Mouse (Mus musculus) spleen, postnatal 0 days (tissue): ENCODE data around the gene Adamtsl5. TPM values are rescaled to one million over a fixed set of nuclear protein-coding genes. Genes with fewer than 3 reads are reported as not detected.

Source experiments
- polyA plus RNA-seq: library from polyadenylated mRNA; unstranded; fragments of >200 nt; fragmentation: Nextera tagmentation; extraction: Ambion mirVana; gene quantifications from 2 replicates; pipeline ENCODE4 v1.2.1, GENCODE M21; 2015

Adamtsl5 gene
- polyA plus RNA-seq, result 3.7 and 3.8 TPM in 2 replicates

GRCm38 (mm10) chr10:80348244-80348781 lies at the start of gene Adamtsl5:
Gene Adamtsl5, minus strand, starts transcription at chr10:80348412.

DNA sequence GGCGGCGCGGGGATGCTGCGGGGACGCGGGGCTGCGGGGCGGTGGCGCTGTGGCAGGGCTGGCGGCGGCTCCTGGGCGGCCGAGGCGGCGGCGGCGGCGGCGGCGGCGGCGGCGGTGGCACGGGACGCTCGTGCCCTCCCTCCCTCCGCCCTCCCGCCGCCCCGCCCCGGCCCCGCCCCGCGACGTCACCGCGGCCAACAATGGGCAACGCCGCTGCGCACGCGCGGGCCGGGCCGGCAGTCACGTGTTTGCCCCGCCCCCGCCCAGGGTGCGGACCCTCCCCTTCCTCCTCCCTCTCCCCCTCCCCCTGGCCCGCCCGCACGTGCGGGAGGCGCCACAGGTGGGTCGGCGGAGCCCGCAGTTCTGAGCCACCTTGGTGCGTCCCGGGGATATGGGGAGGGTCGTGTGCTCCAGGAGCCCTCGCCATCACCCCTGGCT lies 39.3 kb upstream of the Adamtsl5 start, which contains the start of gene Mex3d:
Mex3d (minus strand) TSS at position 138 of the 438 bp plus-strand sequence.

GRCm38 (mm10) chr10:80356001-80356682 lies 7.9 kb upstream of the Adamtsl5 start, which contains the start of gene Plk5:
Gene Plk5, plus strand, starts transcription at chr10:80356459.

GRCm38 (mm10) chr10:80329273-80330081 lies 18.7 kb downstream of the Adamtsl5 start, which contains the start of the genes Pcsk4 and Reep6:
Gene Pcsk4, minus strand, starts transcription at chr10:80329498.
Gene Reep6, plus strand, starts transcription at chr10:80329953.

GRCm38 (mm10) chr10:80320340-80320760 lies 27.9 kb downstream of the Adamtsl5 start, which contains the start of gene 2310011J03Rik:
Gene 2310011J03Rik, minus strand, starts transcription at chr10:80320537.

GRCm38 (mm10) chr10:80295618-80296425 lies 52.4 kb downstream of the Adamtsl5 start, which contains the start of gene Apc2:
Gene Apc2, plus strand, starts transcription at chr10:80295977.

GRCm38 (mm10) chr10:80292251-80293146 lies 55.7 kb downstream of the Adamtsl5 start, which contains the start of gene Rps15:
Gene Rps15, plus strand, starts transcription at chr10:80292453.

Other genes starting within 250 kb of the Adamtsl5 start
- gene Sbno2, start 242.8 kb downstream of the Adamtsl5 start, polyA plus RNA-seq, result 15.9 and 16.2 TPM in 2 replicates
- 27.2 and 28.1 TPM in 2 replicates for gene Stk11, start 232.6 kb downstream of the Adamtsl5 start, polyA plus RNA-seq
- 340 and 357 TPM in 2 replicates for gene Atp5d, start 209.8 kb downstream of the Adamtsl5 start, polyA plus RNA-seq
- gene Cbarp, start 207.6 kb downstream of the Adamtsl5 start, polyA plus RNA-seq, result 0.64 and 1.0 TPM in 2 replicates
- gene Midn, start 200.1 kb downstream of the Adamtsl5 start, polyA plus RNA-seq, result 6.4 and 8.1 TPM in 2 replicates
- 139 and 157 TPM in 2 replicates for gene Cirbp, start 182.4 kb downstream of the Adamtsl5 start, polyA plus RNA-seq
- 11.0 and 12.5 TPM in 2 replicates for gene 1600002K03Rik, start 175.5 kb downstream of the Adamtsl5 start, polyA plus RNA-seq
- gene Efna2, start 168.9 kb downstream of the Adamtsl5 start, polyA plus RNA-seq, result 2.0 and 3.0 TPM in 2 replicates
- 34.1 and 39.0 TPM in 2 replicates for gene Mum1, start 122.0 kb downstream of the Adamtsl5 start, polyA plus RNA-seq
- 272 and 282 TPM in 2 replicates for gene Ndufs7, start 99.3 kb downstream of the Adamtsl5 start, polyA plus RNA-seq
- gene Gamt, start 87.4 kb downstream of the Adamtsl5 start, polyA plus RNA-seq, result 6.0 and 8.6 TPM in 2 replicates
- 45.5 and 45.9 TPM in 2 replicates for gene Dazap1, start 86.9 kb downstream of the Adamtsl5 start, polyA plus RNA-seq
- gene Rps15, start 56.0 kb downstream of the Adamtsl5 start, polyA plus RNA-seq, result 877 and 915 TPM in 2 replicates
- 0.12 and 0.13 TPM in 2 replicates for gene Apc2, start 52.4 kb downstream of the Adamtsl5 start, polyA plus RNA-seq
- 51.7 and 54.7 TPM in 2 replicates for gene 2310011J03Rik, start 27.9 kb downstream of the Adamtsl5 start, polyA plus RNA-seq
- 5.2 and 5.4 TPM in 2 replicates for gene Pcsk4, start 18.9 kb downstream of the Adamtsl5 start, polyA plus RNA-seq
- 5.7 and 6.7 TPM in 2 replicates for gene Reep6, start 18.5 kb downstream of the Adamtsl5 start, polyA plus RNA-seq
- gene Plk5, start 8.0 kb upstream of the Adamtsl5 start, polyA plus RNA-seq, result 0.12 TPM in 1 of 2 replicates, not detected in the other
- 2.8 TPM in 2 replicates for gene Mex3d, start 39.2 kb upstream of the Adamtsl5 start, polyA plus RNA-seq
- gene Mbd3, start 51.1 kb upstream of the Adamtsl5 start, polyA plus RNA-seq, result 57.4 and 67.9 TPM in 2 replicates
- gene Uqcr11, start 58.4 kb upstream of the Adamtsl5 start, polyA plus RNA-seq, result 586 and 595 TPM in 2 replicates
- 82.3 and 82.6 TPM in 2 replicates for gene Tcf3, start 85.2 kb upstream of the Adamtsl5 start, polyA plus RNA-seq
- gene Onecut3, start 146.4 kb upstream of the Adamtsl5 start, polyA plus RNA-seq, result not detected in 2 replicates
- gene Atp8b3, start 190.7 kb upstream of the Adamtsl5 start, polyA plus RNA-seq, result 0.12 and 0.22 TPM in 2 replicates
- gene Rexo1, start 213.1 kb upstream of the Adamtsl5 start, polyA plus RNA-seq, result 13.4 and 14.4 TPM in 2 replicates
- gene Klf16, start 228.9 kb upstream of the Adamtsl5 start, polyA plus RNA-seq, result 16.4 and 16.8 TPM in 2 replicates
- 69.6 and 77.5 TPM in 2 replicates for gene Abhd17a, start 241.9 kb upstream of the Adamtsl5 start, polyA plus RNA-seq